Mouse (Mus musculus): ENCODE measurements around the gene Lgr4.

Gene Lgr4

GRCm38 (mm10) chr2:109921298-109922035 lies 4.0 kb downstream of the Lgr4 start:
- no peak for DNase-seq (ENCODE audit: low read depth, low spot score)

- DNase-seq (ENCODE audit: low read depth, low spot score) = no peak
Measured at GRCm38 (mm10) chr2:109922306-109922705, 4.9 kb downstream of the Lgr4 start.

GRCm38 (mm10) chr2:109923031-109923430 lies 5.6 kb downstream of the Lgr4 start:
- DNase-seq (ENCODE audit: low read depth, low spot score) = no peak

- no peak for DNase-seq (ENCODE audit: low read depth, low spot score)
Measured at GRCm38 (mm10) chr2:109923945-109924344, 6.5 kb downstream of the Lgr4 start.

- no peak for DNase-seq (ENCODE audit: low read depth, low spot score)
Measured at GRCm38 (mm10) chr2:109926984-109927383, 9.5 kb downstream of the Lgr4 start.

GRCm38 (mm10) chr2:109927446-109927845 lies 10.0 kb downstream of the Lgr4 start:
- no peak for DNase-seq (ENCODE audit: low read depth, low spot score)

GRCm38 (mm10) chr2:109927876-109928275 lies 10.4 kb downstream of the Lgr4 start:
- no peak for DNase-seq (ENCODE audit: low read depth, low spot score)

- no peak for DNase-seq (ENCODE audit: low read depth, low spot score)
Measured at GRCm38 (mm10) chr2:109928791-109929190, 11.3 kb downstream of the Lgr4 start.

- no peak for DNase-seq (ENCODE audit: low read depth, low spot score)
Measured at GRCm38 (mm10) chr2:109929256-109929655, 11.8 kb downstream of the Lgr4 start.

GRCm38 (mm10) chr2:109930366-109930765 lies 12.9 kb downstream of the Lgr4 start:
- DNase-seq (ENCODE audit: low read depth, low spot score) = no peak

GRCm38 (mm10) chr2:109930771-109931170 lies 13.3 kb downstream of the Lgr4 start:
- DNase-seq (ENCODE audit: low read depth, low spot score) = no peak

GRCm38 (mm10) chr2:109931978-109932780 lies 14.7 kb downstream of the Lgr4 start:
- no peak for DNase-seq (ENCODE audit: low read depth, low spot score)

GRCm38 (mm10) chr2:109933151-109933550 lies 15.7 kb downstream of the Lgr4 start:
- DNase-seq (ENCODE audit: low read depth, low spot score) = no peak

GRCm38 (mm10) chr2:109934086-109934485 lies 16.6 kb downstream of the Lgr4 start:
- no peak for DNase-seq (ENCODE audit: low read depth, low spot score)

- DNase-seq (ENCODE audit: low read depth, low spot score) = no peak
Measured at GRCm38 (mm10) chr2:109935194-109935593, 17.7 kb downstream of the Lgr4 start.

- no peak for DNase-seq (ENCODE audit: low read depth, low spot score)
Measured at GRCm38 (mm10) chr2:109935754-109936409, 18.4 kb downstream of the Lgr4 start.

- no peak for DNase-seq (ENCODE audit: low read depth, low spot score)
Measured at GRCm38 (mm10) chr2:109936410-109936755, 18.9 kb downstream of the Lgr4 start.

GRCm38 (mm10) chr2:109941973-109942444 lies 24.6 kb downstream of the Lgr4 start:
- DNase-seq (ENCODE audit: low read depth, low spot score) = no peak

- DNase-seq (ENCODE audit: low read depth, low spot score) = no peak
Measured at GRCm38 (mm10) chr2:109942810-109943570, 25.5 kb downstream of the Lgr4 start.

- no peak for DNase-seq (ENCODE audit: low read depth, low spot score)
Measured at GRCm38 (mm10) chr2:109944995-109945394, 27.5 kb downstream of the Lgr4 start.

GRCm38 (mm10) chr2:109945532-109945931 lies 28.1 kb downstream of the Lgr4 start:
- DNase-seq (ENCODE audit: low read depth, low spot score) = no peak

GRCm38 (mm10) chr2:109946426-109946825 lies 29.0 kb downstream of the Lgr4 start:
- no peak for DNase-seq (ENCODE audit: low read depth, low spot score)

Data from retina, adult 2 months (tissue).